Mouse (Mus musculus): ENCODE measurements around the gene Ggn. TPM values are rescaled to one million over a fixed set of nuclear protein-coding genes. Genes with fewer than 3 reads are reported as not detected.

Gene Ggn
- polyA plus RNA-seq, 1 experiment from 2014 or later, result 0.57 TPM

Other genes starting within 250 kb of the Ggn start
- gene Actn4, start 207.9 kb upstream of the Ggn start, polyA plus RNA-seq (2016; fragmentation: Nextera tagmentation; extraction: Ambion mirVana), result 159 and 171 TPM in 2 replicates
- gene Eif3k, start 188.3 kb upstream of the Ggn start, polyA plus RNA-seq (2016; fragmentation: Nextera tagmentation; extraction: Ambion mirVana), result 314 and 342 TPM in 2 replicates
- gene Map4k1, start 188.2 kb upstream of the Ggn start, polyA plus RNA-seq (2016; fragmentation: Nextera tagmentation; extraction: Ambion mirVana), result 5.0 and 5.7 TPM in 2 replicates
- gene Ryr1, start 45.0 kb upstream of the Ggn start, polyA plus RNA-seq (2016; fragmentation: Nextera tagmentation; extraction: Ambion mirVana), result 3.6 and 4.8 TPM in 2 replicates
- 0.34 and 0.58 TPM in 2 replicates for gene Rasgrp4, start 35.4 kb upstream of the Ggn start, polyA plus RNA-seq (2016; fragmentation: Nextera tagmentation; extraction: Ambion mirVana)
- 16.4 and 17.7 TPM in 2 replicates for gene Fam98c, start 14.0 kb upstream of the Ggn start, polyA plus RNA-seq (2016; fragmentation: Nextera tagmentation; extraction: Ambion mirVana)
- 7.9 and 8.3 TPM in 2 replicates for gene Spred3, start 201 bp downstream of the Ggn start, polyA plus RNA-seq (2016; fragmentation: Nextera tagmentation; extraction: Ambion mirVana)
- gene Psmd8, start 10.5 kb downstream of the Ggn start, polyA plus RNA-seq (2016; fragmentation: Nextera tagmentation; extraction: Ambion mirVana), result 283 and 293 TPM in 2 replicates
- 0.78 and 0.87 TPM in 2 replicates for gene Catsperg1, start 43.8 kb downstream of the Ggn start, polyA plus RNA-seq (2016; fragmentation: Nextera tagmentation; extraction: Ambion mirVana)
- 0.43 and 0.63 TPM in 2 replicates for gene Kcnk6, start 62.3 kb downstream of the Ggn start, polyA plus RNA-seq (2016; fragmentation: Nextera tagmentation; extraction: Ambion mirVana)
- 70.3 and 73.8 TPM in 2 replicates for gene Yif1b, start 68.1 kb downstream of the Ggn start, polyA plus RNA-seq (2016; fragmentation: Nextera tagmentation; extraction: Ambion mirVana)
- 0.76 and 1.4 TPM in 2 replicates for gene 2200002D01Rik, start 78.3 kb downstream of the Ggn start, polyA plus RNA-seq (2016; fragmentation: Nextera tagmentation; extraction: Ambion mirVana)
- gene Spint2, start 111.7 kb downstream of the Ggn start, polyA plus RNA-seq (2016; fragmentation: Nextera tagmentation; extraction: Ambion mirVana), result 42.2 and 45.0 TPM in 2 replicates
- 14.8 and 16.5 TPM in 2 replicates for gene Ppp1r14a, start 119.1 kb downstream of the Ggn start, polyA plus RNA-seq (2016; fragmentation: Nextera tagmentation; extraction: Ambion mirVana)
- 118 and 147 TPM in 2 replicates for gene Dpf1, start 133.7 kb downstream of the Ggn start, polyA plus RNA-seq (2016; fragmentation: Nextera tagmentation; extraction: Ambion mirVana)